Mouse (Mus musculus) liver (tissue): ENCODE results near the gene Ube2r2.

Experiments
- DNase-seq: peaks from one replicate; pipeline ENCODE4 v3.0.0-alpha.2; 2020; ENCODE audit warnings: mixed read lengths

Gene Ube2r2

GRCm38 (mm10) chr4:41124180-41124951 lies 11.2 kb upstream of the Ube2r2 start, which contains the start of gene Nol6:
TSS of gene Nol6 (minus strand) at chr4:41124455.
- DNase-seq, result peak; percentile 97

GRCm38 (mm10) chr4:41129406-41129805 lies 6.1 kb upstream of the Ube2r2 start:
- DNase-seq, result peak; percentile 80

DNA sequence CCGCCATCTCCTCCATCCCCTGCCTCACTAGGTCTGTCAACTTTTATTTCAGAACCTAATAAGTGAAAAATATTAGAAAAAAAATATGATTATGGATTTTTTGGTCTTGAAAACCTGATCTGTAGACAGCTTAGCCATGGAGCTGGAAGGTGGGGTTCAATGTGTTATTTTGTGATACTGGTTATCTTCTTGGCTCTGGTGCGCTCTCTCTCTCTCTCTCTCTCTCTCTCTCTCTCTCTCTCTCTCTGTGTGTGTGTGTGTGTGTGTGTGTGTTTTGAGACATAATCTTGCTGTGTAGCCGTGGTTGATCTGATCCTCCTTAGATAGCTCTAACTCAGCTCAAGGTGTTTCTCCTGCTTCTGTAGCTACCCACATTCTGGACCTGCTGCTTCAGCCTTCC lies 5.7 kb upstream of the Ube2r2 start:
- DNase-seq, result peak; percentile 65

DNA sequence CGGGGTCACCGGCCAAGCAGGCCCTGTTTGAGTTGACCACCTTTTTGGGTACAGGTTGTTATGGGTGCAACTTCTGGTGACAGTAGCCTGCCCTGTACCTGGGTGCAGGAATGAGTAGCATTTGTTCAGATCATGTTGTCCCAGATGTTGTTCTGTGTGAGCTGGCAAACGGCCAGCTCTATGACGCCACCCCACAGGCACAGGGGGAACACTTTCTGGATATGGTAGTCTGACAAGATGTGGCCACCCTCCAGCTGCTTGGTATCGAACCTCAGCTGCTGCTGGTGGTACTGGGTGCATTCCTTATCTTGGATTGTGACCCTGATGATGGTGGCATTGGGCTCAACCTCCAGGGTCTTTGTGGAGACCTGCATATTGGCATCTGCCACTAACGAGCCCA lies 3.1 kb upstream of the Ube2r2 start:
- peak; percentile 52 for DNase-seq

GRCm38 (mm10) chr4:41133529-41134291 lies 1.8 kb upstream of the Ube2r2 start:
- peak; percentile 43 for DNase-seq

DNA sequence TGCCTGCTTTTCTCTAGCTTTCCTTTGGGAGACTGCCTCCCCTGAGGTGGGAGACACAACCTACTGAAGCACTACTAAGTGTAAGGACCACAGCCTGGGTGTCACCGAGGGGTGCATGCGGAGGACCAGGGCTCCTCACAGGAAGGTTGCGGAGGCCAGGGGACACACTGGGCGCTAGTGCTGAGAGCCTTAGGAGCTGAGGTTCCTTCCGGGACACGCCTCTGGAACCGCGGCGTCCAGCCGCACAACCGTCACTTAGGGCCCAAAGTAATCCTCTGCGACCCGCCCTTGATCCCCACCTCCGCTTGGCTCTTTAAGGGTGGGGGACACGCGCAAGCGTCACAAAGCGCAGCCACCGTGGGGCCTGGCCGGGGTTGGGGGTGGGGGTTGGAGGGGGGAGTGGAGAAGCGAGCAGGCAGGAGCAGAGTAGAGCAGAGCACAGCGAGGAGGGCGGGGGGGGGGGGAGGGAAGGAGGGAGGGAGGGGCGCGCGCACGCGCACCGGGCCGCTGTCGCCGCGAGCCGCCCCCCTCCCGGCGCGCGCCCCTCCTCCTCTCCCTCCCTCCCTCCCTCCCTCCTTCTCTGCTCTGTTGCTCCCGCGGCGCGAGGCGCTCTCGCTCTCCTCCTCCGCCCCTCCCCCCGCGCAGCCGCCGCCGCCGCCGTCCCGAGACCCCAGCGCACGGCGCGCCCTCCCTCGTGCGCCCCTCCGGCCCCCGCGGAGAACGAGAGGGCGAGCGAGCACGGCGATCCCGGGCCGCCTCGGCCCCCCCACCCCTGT lies 420 bp upstream of the Ube2r2 start:
- DNase-seq, result peak; percentile 92

GRCm38 (mm10) chr4:41136454-41136805 lies 887 bp downstream of the Ube2r2 start:
- DNase-seq, result peak; percentile 63

GRCm38 (mm10) chr4:41136811-41137210 lies 1.3 kb downstream of the Ube2r2 start:
- DNase-seq, result peak; percentile 53

GRCm38 (mm10) chr4:41140174-41140875 lies 4.8 kb downstream of the Ube2r2 start:
- DNase-seq, result no peak

DNA sequence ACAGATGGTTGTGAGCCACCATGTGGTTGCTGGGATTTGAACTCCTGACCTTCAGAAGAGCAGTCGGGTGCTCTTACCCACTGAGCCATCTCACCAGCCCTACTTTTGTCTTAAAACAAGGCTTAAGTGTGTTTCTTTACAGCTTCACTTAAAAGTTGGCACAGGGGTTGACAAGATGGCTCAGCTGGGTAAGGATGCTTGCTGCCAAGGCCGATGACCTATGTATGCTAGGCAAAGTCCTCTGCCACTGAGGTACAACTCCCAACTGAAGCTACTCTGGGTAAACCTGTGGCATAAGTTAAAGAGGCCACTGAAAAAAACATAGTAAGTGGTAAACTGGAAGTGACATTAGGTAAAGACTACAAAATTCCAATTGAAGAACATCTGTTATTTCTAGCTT lies 7.1 kb downstream of the Ube2r2 start:
- DNase-seq, result no peak

GRCm38 (mm10) chr4:41149891-41150290 lies 14.3 kb downstream of the Ube2r2 start:
- no peak for DNase-seq

- no peak for DNase-seq
These were observed 15.6 kb downstream of the Ube2r2 start for GRCm38 (mm10) chr4:41151186-41151585.

DNA sequence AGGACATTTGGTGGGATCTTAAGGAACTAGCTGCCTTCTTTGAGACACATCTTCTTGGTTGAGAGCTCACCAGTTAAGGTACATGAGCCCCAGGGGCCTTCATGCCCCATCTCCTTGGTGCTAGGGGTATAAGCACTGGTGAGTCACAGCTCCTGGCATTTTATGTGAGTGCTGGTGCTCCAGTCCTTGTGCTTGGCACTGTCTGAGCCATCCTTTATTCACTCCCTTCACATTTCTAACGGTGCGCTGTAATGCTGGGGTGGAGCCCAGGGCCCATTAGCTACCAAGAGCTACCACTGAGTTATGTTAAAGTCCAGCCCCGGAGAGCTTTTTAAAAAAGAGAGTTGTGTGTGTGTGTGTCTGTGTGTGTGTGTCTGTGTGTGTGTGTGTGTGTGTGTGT lies 17.6 kb downstream of the Ube2r2 start:
- DNase-seq, result no peak

- DNase-seq, result no peak
These were observed 21.4 kb downstream of the Ube2r2 start for GRCm38 (mm10) chr4:41156961-41157360.

GRCm38 (mm10) chr4:41158251-41158650 lies 22.7 kb downstream of the Ube2r2 start:
- DNase-seq, result no peak

GRCm38 (mm10) chr4:41161232-41161631 lies 25.7 kb downstream of the Ube2r2 start:
- peak; percentile 34 for DNase-seq

DNA sequence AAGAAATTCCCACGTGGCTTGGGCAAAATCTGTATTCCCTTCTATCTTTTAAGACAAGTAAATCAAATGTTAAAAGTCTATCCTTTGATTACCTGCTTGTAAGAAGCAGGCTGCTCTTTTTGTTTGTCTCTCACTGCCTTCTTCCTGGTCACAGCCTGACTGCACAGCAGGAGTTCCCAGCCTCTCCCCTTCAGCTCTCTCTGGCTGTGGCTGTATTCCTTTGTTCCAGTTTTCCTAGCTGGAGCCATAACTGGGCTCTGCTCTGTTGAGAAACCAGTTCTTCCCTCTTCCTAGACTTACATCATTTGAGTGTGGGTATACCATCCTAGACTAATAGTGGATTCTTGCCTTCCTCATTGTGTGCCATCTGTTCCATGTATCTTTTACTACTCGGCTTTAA lies 29.4 kb downstream of the Ube2r2 start:
- DNase-seq, result no peak

DNA sequence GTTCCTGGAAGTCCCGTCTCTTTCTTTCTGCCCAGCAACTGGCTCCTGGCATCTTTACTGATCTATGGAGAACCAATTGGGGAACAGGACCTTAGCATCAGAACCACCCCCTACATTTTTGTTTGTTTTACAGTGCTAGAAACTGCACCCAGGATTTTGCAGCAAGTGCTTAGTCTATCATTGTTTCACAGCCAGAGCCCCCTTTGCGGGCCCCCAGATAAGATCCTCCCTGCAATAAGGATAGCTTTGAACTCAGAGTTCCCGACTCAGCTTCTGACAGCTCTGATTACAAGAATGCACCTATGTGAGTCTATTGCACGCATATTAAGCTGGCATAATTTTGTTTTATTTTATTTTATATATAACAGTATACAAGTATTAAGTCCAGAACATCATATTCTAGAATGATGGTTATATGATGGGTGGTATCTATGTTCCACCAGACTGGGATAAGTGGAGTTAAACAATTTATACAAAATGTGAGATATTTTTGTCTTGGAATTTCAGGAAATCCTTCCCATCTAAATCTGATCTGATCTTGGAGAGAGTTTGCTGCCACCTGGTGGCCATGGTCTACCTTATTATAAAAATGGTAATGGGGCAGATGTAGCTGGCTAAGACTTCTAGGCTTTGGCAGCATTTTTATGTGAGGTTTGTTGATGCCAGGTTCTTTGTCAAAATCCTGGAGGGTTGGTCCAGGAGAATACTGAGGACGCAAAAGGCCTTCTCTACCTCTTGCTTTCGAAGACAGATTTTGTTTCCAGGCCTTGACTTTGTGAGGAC lies 30.3 kb downstream of the Ube2r2 start:
- DNase-seq, result peak; percentile 81

GRCm38 (mm10) chr4:41170970-41171369 lies 35.4 kb downstream of the Ube2r2 start:
- DNase-seq, result no peak

DNA sequence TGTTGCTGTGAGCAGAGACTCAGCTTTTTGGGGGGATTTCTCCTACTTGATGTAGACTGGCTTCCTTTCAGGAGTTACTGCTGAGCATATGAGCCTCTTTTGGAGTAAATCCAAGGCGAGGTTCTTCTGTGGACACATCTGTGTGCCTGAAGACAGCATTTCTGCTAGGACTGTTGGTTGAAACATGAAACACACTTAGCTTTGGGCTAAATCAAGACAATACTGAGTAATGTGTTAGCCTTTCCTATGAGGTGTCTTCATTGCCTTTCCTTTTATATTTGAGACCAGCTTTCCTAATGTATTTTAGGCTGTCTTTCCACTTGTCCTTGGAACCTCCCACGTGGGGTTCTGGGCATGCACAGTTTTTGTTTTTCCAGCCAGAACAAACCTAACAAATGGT lies 39.1 kb downstream of the Ube2r2 start:
- no peak for DNase-seq

GRCm38 (mm10) chr4:41179825-41180725 lies 44.5 kb downstream of the Ube2r2 start:
- no peak for DNase-seq
